Mouse (Mus musculus) forebrain, embryonic 16.5 days (tissue): ENCODE measurements at regions not wholly inside any gene's neighbourhood (a gene's known extent, or its start where the extent isn't known, plus 50 kb on each side); places are given as distances from the start of the nearest gene placed in this dataset.
A peak's percentile ranks its signal among the peaks of the same experiment; 100 is the strongest.

Source experiments
- ATAC-seq: fragments of 200-750 bp; cut with Nextera tagmentation; 2 replicates; pipeline ENCODE4 v1.8.0; 2017; ENCODE audit warnings: mild to moderate bottlenecking, moderate library complexity
- H3K27ac ChIP-seq: fragments of 300-500 bp; sonication (generic); 2 replicates; pipeline ENCODE4 v1.5.1; 2014; ENCODE audit warnings: low read length, control low read depth
- H3K27me3 ChIP-seq: fragments of 300-500 bp; sonication (generic); replicated peaks from 2 replicates; pipeline ENCODE4 v1.6.1; 2014; ENCODE audit warnings: low read length; ENCODE audit not compliant: control insufficient read depth, insufficient read depth
- H3K36me3 ChIP-seq: fragments of 300-500 bp; sonication (generic); 2 replicates; pipeline ENCODE4 v1.6.1; 2014; ENCODE audit not compliant: control insufficient read depth, insufficient read depth
- H3K4me1 ChIP-seq: fragments of 300-500 bp; sonication (generic); replicated peaks from 2 replicates; pipeline ENCODE4 v1.6.1; 2014; ENCODE audit warnings: low read length; ENCODE audit not compliant: control insufficient read depth, insufficient read depth
- H3K4me2 ChIP-seq: fragments of 300-500 bp; sonication (generic); 2 replicates; pipeline ENCODE4 v1.6.1; 2014; ENCODE audit warnings: mild to moderate bottlenecking, low read length, control low read depth
- H3K4me3 ChIP-seq: fragments of 300-500 bp; sonication (generic); replicated peaks from 2 replicates; pipeline ENCODE4 v1.5.1; 2014; ENCODE audit warnings: mild to moderate bottlenecking, low read length, control low read depth
- H3K9ac ChIP-seq: fragments of 300-500 bp; sonication (generic); replicated peaks from 2 replicates; pipeline ENCODE4 v1.6.1; 2014; ENCODE audit warnings: low read depth, low read length, control low read depth
- H3K9me3 ChIP-seq: fragments of 300-500 bp; sonication (generic); 2 replicates; pipeline ENCODE4 v1.6.1; 2016; ENCODE audit warnings: low read length; ENCODE audit not compliant: control insufficient read depth
- WGBS: fragments of 180-500 bp; shearing (Covaris S2); extraction: QIAGEN DNeasy Blood & Tissue Kit; methylation state at CpG from one replicate; pipeline ENCODE4 v1.1.7; 2014; 5-methylcytosine and 5-hydroxymethylcytosine counted together

GRCm38 (mm10) chr2:43005686-43006085 lies 352.3 kb upstream of the Lrp1b start:
- ATAC-seq = peak; percentile 45; the same call in 1 of the 2 replicates
- H3K4me3 ChIP-seq = no peak overlapping the region
- no peak overlapping the region for H3K4me2 ChIP-seq
- no peaks in the 10 kb centered on the region for H3K9me3 ChIP-seq
- H3K27me3 ChIP-seq = no peaks in the 10 kb centered on the region
- no peak overlapping the region for H3K9ac ChIP-seq
- H3K27ac ChIP-seq = no peak overlapping the region
- H3K4me1 ChIP-seq = no peaks in the 10 kb centered on the region
- H3K36me3 ChIP-seq = no peaks in the 10 kb centered on the region
- WGBS = 2% methylated on average over 4 of the region's 4 CpGs

- no peak for ATAC-seq
- H3K27ac ChIP-seq = no peak overlapping the region
- no peak overlapping the region for H3K9ac ChIP-seq
- no peaks in the 10 kb centered on the region for H3K27me3 ChIP-seq
- H3K9me3 ChIP-seq = no peaks in the 10 kb centered on the region
- no peak overlapping the region for H3K4me3 ChIP-seq
- 49% methylated on average over 1 of the region's 1 CpGs for WGBS
- H3K4me2 ChIP-seq = no peak overlapping the region
- H3K4me1 ChIP-seq = no peaks in the 10 kb centered on the region
- no peaks in the 10 kb centered on the region for H3K36me3 ChIP-seq
Observed at GRCm38 (mm10) chr2:42991046-42991445, 337.6 kb upstream of the Lrp1b start.

GRCm38 (mm10) chr2:42968741-42969140 lies 315.3 kb upstream of the Lrp1b start:
- Histone ChIP-seq H3K9ac (no peak overlapping the region), H3K27me3 (no peaks in the 10 kb centered on the region), H3K27ac (no peak overlapping the region), H3K9me3 (no peaks in the 10 kb centered on the region), H3K36me3 (no peaks in the 10 kb centered on the region), H3K4me1 (no peaks in the 10 kb centered on the region), H3K4me2 (no peak overlapping the region), H3K4me3 (no peak overlapping the region)
- ATAC-seq = no peak
- WGBS = 95% methylated on average over 2 of the region's 2 CpGs
